Mouse (Mus musculus): ENCODE measurements around the gene Pgbd1.
"Not testable (repeated sequence)": the region's sequence is repeated elsewhere in the genome, so short reads cannot be mapped to it uniquely, and the experiment has no call there.

The Pgbd1 gene

DNA sequence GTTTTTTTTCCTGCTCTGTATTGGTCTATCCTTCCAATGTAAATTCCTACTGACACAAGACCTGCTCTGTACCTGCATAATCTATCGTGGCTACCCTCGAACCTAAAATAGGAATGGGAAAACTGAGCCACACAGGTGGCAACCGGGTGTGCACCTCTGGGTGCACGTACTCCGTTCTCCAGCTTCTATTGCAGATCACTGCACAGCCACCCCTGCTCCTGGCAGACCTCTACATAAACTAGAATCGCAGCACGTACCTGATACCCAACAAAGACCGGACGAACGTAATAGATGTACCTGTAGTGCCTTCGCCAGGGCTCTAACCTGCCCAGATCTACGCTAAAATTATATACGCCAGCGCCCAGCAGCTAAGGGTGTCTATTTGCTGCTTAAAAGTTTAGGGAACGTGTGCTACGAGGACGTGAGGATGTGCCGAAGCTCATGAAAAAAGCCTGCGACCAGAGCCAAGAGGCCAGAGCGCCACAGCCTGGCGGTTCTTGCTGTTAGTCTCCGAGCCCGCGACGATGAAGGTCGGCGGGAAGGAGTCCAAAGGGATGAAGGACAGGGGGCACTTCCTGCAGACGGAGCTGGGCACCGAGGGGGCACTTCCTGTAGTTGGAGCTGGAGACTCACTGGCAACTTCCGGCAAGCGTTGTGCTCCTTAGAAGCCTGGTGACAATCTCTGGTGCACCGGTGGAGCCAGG is at the start of gene Pgbd1:
Gene Pgbd1, minus strand, starts transcription at position 556 of the 704 bp plus-strand sequence.
- peak; percentile 80 for DNase-seq (ENCODE audit: low spot score)

DNA sequence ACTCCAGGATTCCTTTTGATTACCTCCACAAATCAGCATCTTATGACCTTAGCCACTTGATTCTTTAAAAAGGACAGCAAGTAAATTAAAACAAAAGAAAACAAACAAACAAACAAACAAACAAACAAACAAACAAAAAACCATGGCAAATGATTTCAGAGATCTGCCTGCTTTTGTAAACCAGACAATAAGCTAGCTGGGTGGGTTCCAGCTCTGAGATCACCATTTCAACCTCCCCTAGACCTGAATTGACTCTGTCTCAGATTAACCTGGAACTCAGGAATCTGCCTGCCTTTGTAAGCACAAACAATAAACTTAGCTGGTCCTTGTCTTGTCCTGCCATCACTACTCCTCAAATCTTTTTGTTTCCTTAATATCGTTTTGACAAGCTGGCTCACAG is 46.0 kb upstream of the Pgbd1 start:
- DNase-seq (ENCODE audit: low spot score) = no peak

DNA sequence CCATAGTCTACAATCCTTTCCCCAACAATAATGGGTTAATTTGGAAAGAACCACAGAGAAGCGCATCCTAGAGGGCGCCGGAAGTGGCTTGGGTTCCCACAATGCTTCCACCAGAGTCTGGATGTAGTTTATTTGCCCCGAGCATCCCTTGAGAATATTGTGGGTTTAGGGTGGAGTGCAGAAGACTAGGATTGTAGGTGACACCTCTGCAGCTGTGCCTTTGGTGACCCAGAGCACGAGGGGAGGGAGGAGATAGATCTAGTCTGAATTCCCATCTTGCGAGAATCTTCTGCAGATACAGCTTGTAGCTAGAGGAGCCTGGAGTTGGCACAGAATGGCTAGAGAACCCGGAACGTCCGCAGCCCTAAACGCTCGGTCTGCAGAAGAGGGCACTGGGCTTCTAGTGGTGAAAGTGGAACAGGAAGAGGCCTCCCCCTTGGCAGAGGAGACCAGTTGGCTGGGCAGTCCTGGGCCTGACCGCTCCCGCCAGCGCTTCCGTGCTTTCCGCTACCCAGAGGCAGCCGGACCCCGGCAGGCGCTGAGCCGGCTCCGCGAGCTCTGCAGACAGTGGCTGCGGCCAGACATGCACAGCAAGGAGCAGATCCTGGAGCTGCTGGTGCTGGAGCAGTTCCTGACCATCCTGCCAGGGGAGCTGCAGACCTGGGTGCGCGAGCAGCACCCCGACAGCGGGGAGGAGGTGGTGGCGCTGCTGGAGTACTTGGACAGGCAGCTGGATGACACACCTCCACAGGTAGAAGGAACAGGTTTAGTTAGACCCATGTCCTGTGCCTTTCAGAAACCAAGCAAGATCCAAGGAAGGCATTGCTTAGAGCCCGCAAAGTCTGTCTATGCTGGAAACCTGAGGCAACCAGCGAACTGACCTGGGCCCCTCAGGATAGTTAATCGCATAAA is 38.2 kb upstream of the Pgbd1 start, which contains the start of the genes Zkscan4 and Gm10065:
Gene Zkscan4, plus strand, starts transcription at position 149 of the 912 bp plus-strand sequence.
Gene Gm10065, minus strand, starts transcription at position 683 of the 912 bp plus-strand sequence.
- peak; percentile 88 for DNase-seq (ENCODE audit: low spot score)

DNA sequence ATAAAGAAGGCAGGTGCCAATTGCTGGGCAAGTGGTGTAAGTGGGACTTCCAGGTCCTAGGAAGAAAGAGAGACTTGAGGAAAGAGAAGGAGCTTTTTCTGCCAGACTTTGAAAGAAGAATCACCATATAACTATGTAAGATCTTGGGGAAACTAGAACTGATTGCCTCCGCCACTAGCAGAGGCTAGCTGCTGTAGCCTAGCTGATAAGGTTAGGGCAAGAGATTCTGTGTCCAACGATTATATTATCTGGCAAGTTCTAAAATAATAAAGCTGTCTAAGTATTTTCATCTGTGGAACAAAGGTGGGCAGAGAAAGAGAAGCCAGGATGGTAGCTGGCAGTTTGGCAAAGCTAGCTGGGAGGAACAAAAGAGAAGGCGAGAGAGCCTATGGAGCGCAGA is 31.6 kb upstream of the Pgbd1 start:
- DNase-seq (ENCODE audit: low spot score) = no peak

GRCm38 (mm10) chr13:21469097-21469496 is 28.2 kb upstream of the Pgbd1 start:
- DNase-seq (ENCODE audit: low spot score) = no peak

GRCm38 (mm10) chr13:21468061-21469019 is 27.5 kb upstream of the Pgbd1 start, which contains the start of gene Nkapl:
Gene Nkapl (minus strand): TSS chr13:21468509.
- DNase-seq (ENCODE audit: low spot score) = peak; percentile 88

GRCm38 (mm10) chr13:21467336-21467735 is 26.5 kb upstream of the Pgbd1 start:
- no peak for DNase-seq (ENCODE audit: low spot score)

DNA sequence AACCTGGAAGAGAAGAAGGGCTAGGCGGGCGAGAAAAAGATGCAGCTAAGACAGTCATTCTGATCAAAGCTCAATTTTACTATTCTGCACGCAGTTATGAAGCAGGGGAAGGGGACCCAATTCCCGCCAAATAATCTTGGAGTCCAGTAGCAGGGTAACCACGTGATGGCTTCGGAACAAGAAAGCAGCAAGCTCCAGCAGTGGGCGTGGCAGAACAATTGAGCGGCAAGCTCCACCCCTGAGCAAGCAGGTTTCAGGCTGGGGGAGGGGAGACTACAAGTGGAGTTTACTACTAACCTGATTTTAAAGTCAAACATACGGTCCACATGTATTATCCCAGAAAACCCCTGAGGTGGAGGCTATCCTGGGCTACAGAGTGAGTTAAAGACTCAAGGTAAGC is 21.7 kb upstream of the Pgbd1 start:
- DNase-seq (ENCODE audit: low spot score) = not testable (repeated sequence)

DNA sequence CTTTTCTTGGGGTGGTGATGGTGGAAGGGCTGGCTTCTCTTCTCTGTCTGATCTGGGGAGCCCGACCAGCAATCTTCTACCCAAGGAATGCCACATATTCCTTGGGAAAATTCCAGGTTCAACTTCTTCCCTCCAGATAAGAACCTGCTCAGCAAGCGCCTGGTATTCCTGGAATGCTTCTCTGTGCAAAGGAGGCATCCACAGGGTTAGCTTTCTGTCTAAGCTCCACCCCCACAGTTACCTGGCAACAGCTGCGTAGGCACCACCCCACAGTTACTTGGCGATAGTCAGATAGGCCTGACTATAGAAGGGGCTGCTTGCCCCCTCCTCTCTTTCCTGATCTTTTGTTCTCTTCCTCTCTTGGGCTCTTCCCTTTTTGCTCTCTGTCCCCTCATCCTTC is 15.5 kb upstream of the Pgbd1 start:
- no peak for DNase-seq (ENCODE audit: low spot score)

DNA sequence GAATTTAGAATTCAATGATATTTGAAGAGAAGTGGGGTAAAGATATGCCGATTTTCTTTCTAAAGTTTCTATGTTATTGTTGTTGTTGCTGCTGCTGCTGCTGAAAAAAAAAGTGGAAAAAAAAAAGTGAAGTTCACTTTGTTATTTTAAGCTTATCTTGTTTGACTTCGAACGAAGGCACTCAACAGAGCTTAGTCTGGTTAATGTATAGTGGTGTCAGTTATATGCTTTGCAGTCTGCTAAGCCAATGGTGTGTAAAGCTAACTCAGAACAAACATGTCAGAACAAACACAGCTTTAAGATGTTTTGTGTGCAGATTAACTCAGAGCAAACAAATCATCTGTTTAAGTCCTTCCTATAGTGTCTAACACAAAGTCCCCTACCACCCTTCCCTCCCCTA is 13.3 kb upstream of the Pgbd1 start:
- no peak for DNase-seq (ENCODE audit: low spot score)

DNA sequence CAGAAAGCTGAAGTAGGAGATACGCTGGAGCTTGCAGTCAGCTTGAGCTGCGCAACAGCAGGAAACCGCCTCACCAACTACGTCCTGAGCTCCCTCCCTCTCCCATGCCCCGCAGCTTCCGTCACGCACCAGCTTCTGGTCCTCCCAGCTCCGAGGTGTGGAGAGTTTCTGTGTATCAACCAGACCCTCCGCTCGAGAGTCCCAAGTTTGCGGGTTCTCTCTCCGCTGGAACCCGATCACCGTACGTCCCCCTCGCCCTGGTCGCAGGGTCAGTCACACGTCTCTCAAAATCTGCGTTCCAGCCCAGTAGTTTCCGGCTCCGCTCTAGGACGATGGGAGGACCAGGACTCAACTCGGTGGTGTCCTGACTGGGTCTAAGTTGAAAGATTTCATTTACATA is 12.6 kb upstream of the Pgbd1 start, which contains the start of gene Zscan26:
Gene Zscan26, minus strand, starts transcription at position 282 of the 400 bp plus-strand sequence.
- peak; percentile 89 for DNase-seq (ENCODE audit: low spot score)

GRCm38 (mm10) chr13:21453042-21453441 is 12.2 kb upstream of the Pgbd1 start:
- DNase-seq (ENCODE audit: low spot score) = no peak

DNA sequence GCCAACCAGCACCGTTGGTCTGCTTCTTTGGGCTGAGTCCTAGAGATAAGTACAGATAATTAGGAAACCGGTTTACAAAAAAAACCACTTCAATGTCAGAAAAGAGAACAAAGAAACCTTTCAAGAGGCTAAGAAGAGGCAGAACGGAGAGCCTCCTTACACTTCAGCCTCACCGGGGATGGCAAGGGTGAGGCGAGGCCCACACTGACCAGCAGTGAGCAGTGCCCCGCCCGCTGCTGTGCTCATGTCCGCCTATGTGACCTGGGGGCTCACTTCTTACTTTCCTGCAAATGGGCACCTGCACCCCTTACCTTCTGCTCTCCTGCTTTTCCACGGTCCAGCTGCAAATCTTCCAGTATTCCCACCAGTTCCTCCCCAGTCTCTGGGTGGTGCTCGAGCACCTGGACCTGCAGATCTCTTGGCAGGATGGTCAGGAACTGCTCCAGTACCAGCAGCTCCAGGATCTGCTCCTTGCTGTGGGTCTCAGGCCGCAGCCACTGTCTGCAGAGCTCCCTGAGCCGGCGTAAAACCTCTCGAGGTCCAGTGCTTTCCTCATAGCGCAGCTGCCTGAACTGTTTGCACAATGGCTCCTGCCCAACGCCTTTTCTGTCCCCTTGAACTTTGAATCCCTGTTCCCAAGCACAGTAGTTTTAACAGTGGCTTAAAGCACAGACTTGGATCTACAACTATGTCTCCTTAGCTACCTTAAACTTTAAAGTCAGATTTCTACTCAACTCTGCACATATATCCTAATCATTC is 7.2 kb upstream of the Pgbd1 start:
- no peak for DNase-seq (ENCODE audit: low spot score)

GRCm38 (mm10) chr13:21446796-21447195 is 5.9 kb upstream of the Pgbd1 start:
- DNase-seq (ENCODE audit: low spot score) = no peak

DNA sequence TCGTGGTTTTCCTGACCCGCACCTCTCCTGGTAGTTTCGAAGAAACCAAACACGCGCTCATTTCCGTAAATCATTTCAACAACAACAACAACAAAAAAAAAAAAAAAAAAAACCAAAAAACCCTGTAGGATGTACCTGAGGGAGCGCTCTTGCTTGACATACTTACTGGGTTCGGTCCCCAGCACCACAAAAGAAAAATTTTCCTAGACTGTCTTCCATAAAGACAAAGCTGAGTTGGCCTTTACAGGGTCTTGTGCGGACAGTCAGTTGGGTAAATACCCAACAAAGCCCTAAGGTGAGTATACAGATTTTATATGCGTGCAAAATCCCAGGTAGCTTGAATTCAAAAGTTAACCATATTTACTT is 332 bp upstream of the Pgbd1 start:
- DNase-seq (ENCODE audit: low spot score) = no peak

GRCm38 (mm10) chr13:21435476-21435875 is 5.4 kb downstream of the Pgbd1 start:
- DNase-seq (ENCODE audit: low spot score) = no peak

GRCm38 (mm10) chr13:21427631-21428030 is 13.2 kb downstream of the Pgbd1 start:
- no peak for DNase-seq (ENCODE audit: low spot score)

- no peak for DNase-seq (ENCODE audit: low spot score)
Measured at GRCm38 (mm10) chr13:21423301-21423700, 17.6 kb downstream of the Pgbd1 start.

GRCm38 (mm10) chr13:21418865-21419264 is 22.0 kb downstream of the Pgbd1 start:
- DNase-seq (ENCODE audit: low spot score) = no peak

DNA sequence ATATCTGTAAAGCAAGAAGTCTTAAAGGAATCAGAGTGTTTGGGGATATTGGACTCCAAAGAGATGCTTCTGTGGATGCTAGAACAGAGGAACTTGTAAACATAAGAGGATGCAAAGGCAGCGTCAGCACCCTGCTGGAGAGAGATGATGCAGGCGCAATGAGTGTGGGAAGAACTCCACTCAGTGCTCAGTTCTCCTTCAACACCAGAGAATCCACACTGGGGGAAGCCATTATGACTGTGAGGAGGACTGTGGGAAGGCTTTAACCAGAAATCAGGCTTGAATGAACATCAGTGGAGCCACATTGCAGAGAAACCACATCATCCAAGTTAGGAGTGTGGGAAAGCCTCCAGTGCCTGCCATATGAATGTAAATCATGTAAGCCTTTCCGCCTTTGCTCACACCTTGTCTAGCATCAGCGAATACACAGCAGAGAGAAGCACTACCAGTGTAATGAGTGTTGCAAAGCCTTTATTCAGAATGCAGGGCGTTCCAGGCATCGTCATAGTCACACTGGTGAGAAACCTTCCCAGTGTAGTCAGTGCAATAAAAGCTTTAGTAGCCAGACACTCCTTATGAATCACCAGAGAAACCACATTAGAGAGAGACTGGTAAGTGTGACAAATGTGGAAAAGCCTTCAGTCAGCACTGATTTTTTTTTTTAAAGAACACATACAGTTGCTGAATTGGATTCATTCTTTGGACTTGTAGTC is 23.4 kb downstream of the Pgbd1 start:
- DNase-seq (ENCODE audit: low spot score) = no peak
